Mouse (Mus musculus): ENCODE results near the gene Ksr1. TPM values are rescaled to one million over a fixed set of nuclear protein-coding genes. Genes with fewer than 3 reads are reported as not detected.

Gene Ksr1
- total and polyA plus RNA-seq, 2 experiments, result 0.65 to 1.5 TPM

DNA sequence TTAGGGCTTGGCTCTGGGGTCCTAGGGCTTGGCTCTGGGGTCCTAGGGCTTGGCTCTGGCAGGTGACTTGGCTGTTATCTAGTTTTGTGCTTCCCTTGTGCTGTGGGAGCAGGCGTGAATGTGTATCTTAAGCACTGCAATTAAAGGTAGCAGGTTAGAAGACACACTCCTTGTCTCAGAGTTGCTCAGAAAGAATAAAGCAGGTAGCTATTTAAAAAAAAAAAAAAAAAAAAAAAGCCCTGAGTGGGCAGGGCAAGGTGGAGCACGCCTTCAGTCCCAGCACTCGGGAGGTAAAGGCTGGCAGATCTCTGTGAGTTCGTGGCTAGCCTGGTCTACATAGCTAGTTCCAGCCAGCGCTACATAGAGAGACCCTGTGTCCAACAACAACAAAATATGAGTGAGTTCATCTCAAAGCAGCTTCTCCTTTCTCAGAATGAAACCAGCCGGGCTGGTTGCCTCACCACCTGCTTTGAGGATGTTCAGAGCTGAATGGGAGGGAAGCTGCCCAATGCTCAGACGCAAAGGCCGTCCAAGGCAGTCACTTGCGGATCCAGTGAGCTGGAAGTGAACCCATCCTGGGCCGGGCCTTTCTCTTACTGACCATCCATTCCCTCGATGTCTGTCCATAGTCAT lies 6.2 kb downstream of the Ksr1 start:
- DNase-seq (ENCODE audit: extremely low read depth, low read depth, low spot score), result no peak
- Histone ChIP-seq H3K27me3 (ENCODE audit: control insufficient read depth, insufficient read depth, low read length) (no peaks in the 10 kb centered on the region), H3K4me1 (ENCODE audit: control insufficient read depth, insufficient read depth, low read length) (peaks cover 4% of the 10 kb centered on the region), H3K36me3 (ENCODE audit: control insufficient read depth, insufficient read depth, low read length) (no peaks in the 10 kb centered on the region), H3K4me3 (ENCODE audit: insufficient read depth, low read depth, low read length) (no peak overlapping the region), H3K27ac (replicated peaks; ENCODE audit: insufficient read depth, low read depth, low read length) (no peak overlapping the region), H3K79me2 (ENCODE audit: control insufficient read depth, insufficient read depth, low read length) (no peaks in the 10 kb centered on the region; the same call in 1 of the 2 replicates), H3K9ac (ENCODE audit: low read depth, low read length) (no peak overlapping the region)
- TF ChIP-seq POLR2A (IDR thresholded peaks at IDR 0.05; ENCODE audit: extremely low read depth, insufficient read depth, low read length), result no peak
- no peak for TF ChIP-seq CTCF (IDR thresholded peaks at IDR 0.05; ENCODE audit: low read depth, low read length)
- 80% methylated on average over 11 of the region's 11 CpGs for WGBS

DNA sequence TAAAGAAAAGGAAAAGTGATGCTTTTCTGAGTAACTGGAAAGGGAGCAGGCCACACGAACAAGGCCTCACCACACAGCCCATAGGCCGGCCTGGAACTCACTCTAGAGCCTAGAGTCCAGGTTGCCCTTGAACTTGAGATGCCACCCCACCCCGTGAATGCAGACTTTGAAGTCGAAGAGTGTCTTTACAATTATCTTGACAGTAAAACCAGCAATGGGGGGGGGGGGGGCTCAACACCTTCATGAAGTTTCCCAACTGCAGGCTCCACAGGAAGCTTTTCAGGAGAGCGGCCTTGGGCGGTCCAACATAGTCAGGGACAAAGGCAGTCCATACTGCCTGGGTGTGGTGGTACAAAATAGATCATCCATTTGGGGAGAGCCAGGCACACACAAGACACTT lies 7.6 kb downstream of the Ksr1 start:
- Histone ChIP-seq H3K4me3 (ENCODE audit: insufficient read depth, low read depth, low read length) (no peak overlapping the region), H3K27me3 (ENCODE audit: control insufficient read depth, insufficient read depth, low read length) (no peaks in the 10 kb centered on the region), H3K36me3 (ENCODE audit: control insufficient read depth, insufficient read depth, low read length) (no peaks in the 10 kb centered on the region), H3K9ac (ENCODE audit: low read depth, low read length) (no peak overlapping the region), H3K27ac (replicated peaks; ENCODE audit: insufficient read depth, low read depth, low read length) (no peak overlapping the region), H3K79me2 (ENCODE audit: control insufficient read depth, insufficient read depth, low read length) (peaks cover 7% of the 10 kb centered on the region; the same call in 1 of the 2 replicates), H3K4me1 (ENCODE audit: control insufficient read depth, insufficient read depth, low read length) (peaks cover 9% of the 10 kb centered on the region)
- WGBS, result 78% methylated on average over 6 of the region's 6 CpGs
- no peak for DNase-seq (ENCODE audit: extremely low read depth, low read depth, low spot score)
- TF ChIP-seq CTCF (IDR thresholded peaks at IDR 0.05; ENCODE audit: low read depth, low read length) (no peak), POLR2A (IDR thresholded peaks at IDR 0.05; ENCODE audit: extremely low read depth, insufficient read depth, low read length) (no peak)

DNA sequence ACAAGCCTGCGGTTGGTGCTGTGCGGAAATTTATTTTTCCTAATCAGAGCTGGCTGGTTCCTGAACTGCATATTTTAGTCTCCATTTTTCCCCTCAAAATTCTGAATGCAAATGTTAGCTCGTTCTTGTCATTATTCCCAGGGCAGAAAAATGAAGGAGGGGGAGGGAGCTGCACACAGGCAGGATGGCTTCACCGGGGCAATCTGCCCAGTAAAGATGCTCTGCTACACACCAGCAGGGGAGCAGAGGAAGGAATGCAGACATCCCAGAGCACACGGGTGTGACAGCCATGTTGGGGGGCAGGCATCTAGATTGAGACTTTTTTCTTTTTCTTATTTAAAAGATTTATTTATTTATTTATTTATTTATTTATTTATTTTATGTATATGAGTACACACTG lies 9.0 kb downstream of the Ksr1 start:
- no peak for DNase-seq (ENCODE audit: extremely low read depth, low read depth, low spot score)
- 92% methylated on average over 5 of the region's 5 CpGs for WGBS
- TF ChIP-seq CTCF (IDR thresholded peaks at IDR 0.05; ENCODE audit: low read depth, low read length) (no peak), POLR2A (IDR thresholded peaks at IDR 0.05; ENCODE audit: extremely low read depth, insufficient read depth, low read length) (no peak)
- no peaks in the 10 kb centered on the region for H3K36me3 ChIP-seq (ENCODE audit: control insufficient read depth, insufficient read depth, low read length)
- H3K27ac ChIP-seq (replicated peaks; ENCODE audit: insufficient read depth, low read depth, low read length), result no peak overlapping the region
- H3K27me3 ChIP-seq (ENCODE audit: control insufficient read depth, insufficient read depth, low read length), result no peaks in the 10 kb centered on the region
- peaks cover 9% of the 10 kb centered on the region for H3K4me1 ChIP-seq (ENCODE audit: control insufficient read depth, insufficient read depth, low read length)
- H3K9ac ChIP-seq (ENCODE audit: low read depth, low read length), result no peak overlapping the region
- peaks cover 10% of the 10 kb centered on the region; the same call in 1 of the 2 replicates for H3K79me2 ChIP-seq (ENCODE audit: control insufficient read depth, insufficient read depth, low read length)
- no peak overlapping the region for H3K4me3 ChIP-seq (ENCODE audit: insufficient read depth, low read depth, low read length)

DNA sequence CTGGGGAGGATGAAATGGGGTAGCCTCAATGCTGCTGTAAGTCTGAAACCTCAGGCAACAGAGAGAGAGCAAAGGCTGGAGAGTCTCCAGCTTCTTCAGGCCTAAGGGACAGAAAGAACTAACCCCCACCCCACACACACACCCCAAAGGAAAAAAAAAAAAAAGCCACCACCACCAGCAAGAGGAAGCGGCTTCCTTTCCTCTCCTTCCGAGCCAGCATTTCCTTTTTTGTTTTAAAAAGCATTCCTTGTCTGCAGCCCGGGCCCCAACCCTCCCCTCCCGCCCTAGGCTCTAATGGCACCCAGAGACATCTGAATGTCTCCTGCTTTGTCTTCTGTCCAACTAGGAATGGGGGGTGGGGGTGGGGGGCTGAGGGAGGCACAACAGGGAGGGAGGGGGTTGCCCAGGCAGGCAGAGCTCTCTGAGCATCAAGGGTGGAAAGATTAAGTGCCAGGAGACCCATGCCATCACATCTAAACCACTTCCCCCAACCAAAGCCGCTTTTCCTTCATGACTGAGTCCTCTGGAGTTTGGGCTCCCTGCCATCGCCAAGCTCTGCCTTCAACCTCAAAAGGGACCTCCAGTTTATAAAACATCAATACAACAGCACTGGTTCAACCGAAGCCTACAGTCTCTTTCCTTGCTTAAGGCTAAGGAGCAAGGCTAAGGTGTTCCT lies 10.4 kb downstream of the Ksr1 start:
- 75% methylated on average over 7 of the region's 7 CpGs for WGBS
- no peaks in the 10 kb centered on the region for H3K27me3 ChIP-seq (ENCODE audit: control insufficient read depth, insufficient read depth, low read length)
- no peaks in the 10 kb centered on the region for H3K36me3 ChIP-seq (ENCODE audit: control insufficient read depth, insufficient read depth, low read length)
- H3K4me1 ChIP-seq (ENCODE audit: control insufficient read depth, insufficient read depth, low read length), result peaks cover 5% of the 10 kb centered on the region
- no peak overlapping the region for H3K4me3 ChIP-seq (ENCODE audit: insufficient read depth, low read depth, low read length)
- H3K27ac ChIP-seq (replicated peaks; ENCODE audit: insufficient read depth, low read depth, low read length), result no peak overlapping the region; the same call in 1 of the 2 replicates
- no peak for DNase-seq (ENCODE audit: extremely low read depth, low read depth, low spot score)
- no peak for TF ChIP-seq POLR2A (IDR thresholded peaks at IDR 0.05; ENCODE audit: extremely low read depth, insufficient read depth, low read length)
- no peak for TF ChIP-seq CTCF (IDR thresholded peaks at IDR 0.05; ENCODE audit: low read depth, low read length)
- H3K79me2 ChIP-seq (ENCODE audit: control insufficient read depth, insufficient read depth, low read length), result peaks cover 12% of the 10 kb centered on the region; the same call in 1 of the 2 replicates
- no peak overlapping the region for H3K9ac ChIP-seq (ENCODE audit: low read depth, low read length)

DNA sequence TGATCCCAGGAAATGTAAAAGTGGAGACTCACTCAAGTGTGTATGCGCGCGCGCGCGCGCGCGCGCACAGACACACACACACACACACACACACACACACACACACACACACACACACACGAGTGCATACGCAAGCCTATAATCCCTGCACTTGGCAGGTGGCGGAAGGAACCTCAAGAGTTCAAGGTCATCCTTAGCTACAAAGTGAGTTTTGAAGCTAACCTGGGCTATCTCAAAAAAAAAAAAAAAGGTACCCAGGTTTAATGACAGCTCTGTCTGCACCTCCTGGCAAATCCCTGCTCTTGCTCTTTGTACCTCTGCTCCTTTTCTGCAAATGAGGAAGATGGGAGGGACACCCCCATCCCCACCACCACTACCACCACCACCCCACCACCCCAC lies 11.1 kb downstream of the Ksr1 start:
- no peaks in the 10 kb centered on the region for H3K36me3 ChIP-seq (ENCODE audit: control insufficient read depth, insufficient read depth, low read length)
- H3K4me1 ChIP-seq (ENCODE audit: control insufficient read depth, insufficient read depth, low read length), result peaks cover 5% of the 10 kb centered on the region
- TF ChIP-seq CTCF (IDR thresholded peaks at IDR 0.05; ENCODE audit: low read depth, low read length), result no peak
- TF ChIP-seq POLR2A (IDR thresholded peaks at IDR 0.05; ENCODE audit: extremely low read depth, insufficient read depth, low read length), result no peak
- peaks cover 12% of the 10 kb centered on the region; the same call in 1 of the 2 replicates for H3K79me2 ChIP-seq (ENCODE audit: control insufficient read depth, insufficient read depth, low read length)
- no peak for DNase-seq (ENCODE audit: extremely low read depth, low read depth, low spot score)
- no peak overlapping the region for H3K9ac ChIP-seq (ENCODE audit: low read depth, low read length)
- no peak overlapping the region for H3K4me3 ChIP-seq (ENCODE audit: insufficient read depth, low read depth, low read length)
- no peaks in the 10 kb centered on the region for H3K27me3 ChIP-seq (ENCODE audit: control insufficient read depth, insufficient read depth, low read length)
- 93% methylated on average over 13 of the region's 13 CpGs for WGBS
- no peak overlapping the region for H3K27ac ChIP-seq (replicated peaks; ENCODE audit: insufficient read depth, low read depth, low read length)

Data from liver, adult 2 months (tissue).